Mouse (Mus musculus) bone marrow macrophage, adult 2 months (primary cell): ENCODE data around the gene Lrch1.

Experiments used
- CTCF ChIP-seq: IDR thresholded peaks from 2 replicates; pipeline ENCODE4 v1.5.1; 2012; ENCODE audit warnings: low read depth, mild to moderate bottlenecking, low read length, moderate library complexity
- POLR2A ChIP-seq: IDR thresholded peaks from 2 replicates; pipeline ENCODE4 v1.6.1; 2012; ENCODE audit warnings: mild to moderate bottlenecking, low read depth, low read length, borderline replicate concordance

GRCm38 (mm10) chr14:74985658-74986057 lies 38.0 kb upstream of the Lrch1 start:
- no peak for TF ChIP-seq CTCF
- TF ChIP-seq POLR2A = no peak
